Mouse (Mus musculus) embryonic facial prominence, embryonic 11.5 days (tissue): Measurements from ENCODE around the gene Etnk1. TPM values are rescaled to one million over a fixed set of nuclear protein-coding genes. Genes with fewer than 3 reads are reported as not detected.
"Not testable (repeated sequence)": the region's sequence is repeated elsewhere in the genome, so short reads cannot be mapped to it uniquely, and the experiment has no call there.

Experiments
- ATAC-seq: fragments of 200-750 bp; cut with Nextera tagmentation; replicated peaks from 2 replicates; pipeline ENCODE4 v1.8.0; 2017; ENCODE audit warnings: low read depth; ENCODE audit not compliant: insufficient number of reproducible peaks, low FRiP score, low TSS enrichment
- DNase-seq: peaks from one replicate; pipeline ENCODE4 v3.0.0-alpha.2; 2015; ENCODE audit warnings: low spot score
- H3K27ac ChIP-seq: fragments of 300-500 bp; sonication (generic); replicated peaks from 2 replicates; pipeline ENCODE4 v1.5.1; 2014; ENCODE audit warnings: mild to moderate bottlenecking, low read depth, low read length, control low read depth
- H3K27me3 ChIP-seq: fragments of 300-500 bp; sonication (generic); 2 replicates; pipeline ENCODE4 v1.6.1; 2014; ENCODE audit warnings: mild to moderate bottlenecking, low read length, moderate library complexity, mixed read lengths; ENCODE audit not compliant: control insufficient read depth, insufficient read depth
- H3K36me3 ChIP-seq: fragments of 300-500 bp; sonication (generic); replicated peaks from 2 replicates; pipeline ENCODE4 v1.6.1; 2014; ENCODE audit warnings: low read depth, mild to moderate bottlenecking, low read length, moderate library complexity, mixed read lengths; ENCODE audit not compliant: control insufficient read depth, insufficient read depth
- H3K4me1 ChIP-seq: fragments of 300-500 bp; sonication (generic); 2 replicates; pipeline ENCODE4 v1.6.1; 2014; ENCODE audit warnings: low read length, mixed read lengths; ENCODE audit not compliant: control insufficient read depth, insufficient read depth
- H3K4me2 ChIP-seq: fragments of 300-500 bp; sonication (generic); 2 replicates; pipeline ENCODE4 v1.6.1; 2014; ENCODE audit warnings: low read depth, mild to moderate bottlenecking, control low read depth, low read length, moderate library complexity
- H3K4me3 ChIP-seq: fragments of 300-500 bp; sonication (generic); 2 replicates; pipeline ENCODE4 v1.5.1; 2014; ENCODE audit warnings: low read depth, low read length, control low read depth
- H3K9ac ChIP-seq: fragments of 300-500 bp; sonication (generic); replicated peaks from 2 replicates; pipeline ENCODE4 v1.6.1; 2014; ENCODE audit warnings: mild to moderate bottlenecking, control low read depth, low read length
- H3K9me3 ChIP-seq: fragments of 300-500 bp; sonication (generic); replicated peaks from 2 replicates; pipeline ENCODE4 v1.6.1; 2016; ENCODE audit warnings: mild to moderate bottlenecking, low read length, inconsistent platforms, mixed read lengths; ENCODE audit not compliant: control insufficient read depth
- WGBS: fragments of 180-500 bp; shearing (Covaris S2); extraction: QIAGEN DNeasy Blood & Tissue Kit; methylation state at CpG from one replicate; pipeline ENCODE4 v1.1.7; 2014; 5-methylcytosine and 5-hydroxymethylcytosine counted together
- polyA plus RNA-seq: library from polyadenylated mRNA; unstranded; fragments of >200 nt; fragmentation: Nextera tagmentation; extraction: Ambion mirVana; gene quantifications from 2 replicates; pipeline ENCODE4 v1.2.1, GENCODE M21; 2014

Etnk1 gene
- polyA plus RNA-seq, 1 experiment from 2014 or later, result 26.7 TPM

GRCm38 (mm10) chr6:143143775-143144273, 23.2 kb upstream of the Etnk1 start:
- H3K4me2 ChIP-seq, result peak overlapping the region; percentile 54
- WGBS, result 16% methylated on average over 19 of the region's 19 CpGs
- H3K4me1 ChIP-seq, result no peaks in the 10 kb centered on the region
- H3K4me3 ChIP-seq, result peak overlapping the region; percentile 32
- DNase-seq, result no peak
- no peaks in the 10 kb centered on the region for H3K27me3 ChIP-seq
- no peaks in the 10 kb centered on the region for H3K36me3 ChIP-seq
- no peak for ATAC-seq
- no peaks in the 10 kb centered on the region for H3K9me3 ChIP-seq
- H3K27ac ChIP-seq, result no peak overlapping the region
- H3K9ac ChIP-seq, result peak overlapping the region; percentile 50

DNA sequence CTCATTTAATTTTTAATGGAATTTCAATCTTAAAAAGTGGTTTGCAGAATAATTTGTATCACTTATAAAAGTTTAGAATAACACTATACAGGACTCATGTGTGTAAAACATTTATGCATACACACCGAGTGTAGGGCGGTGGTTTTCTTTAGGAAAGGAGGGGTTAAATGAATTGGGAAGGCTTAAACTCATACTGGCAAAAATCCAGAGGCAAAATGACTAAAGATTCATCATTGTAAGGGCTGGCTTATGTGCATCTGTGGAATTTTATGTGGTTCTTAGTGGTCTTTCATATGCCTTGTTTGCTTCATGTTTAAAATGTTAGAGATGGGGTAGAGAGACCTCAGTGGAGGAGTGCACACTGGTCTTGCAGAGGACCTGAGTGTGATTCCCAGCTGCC, 22.5 kb upstream of the Etnk1 start:
- WGBS, result 86% methylated on average over 2 of the region's 2 CpGs
- DNase-seq (no peak), ATAC-seq (no peak)
- Histone ChIP-seq H3K4me3 (no peak overlapping the region), H3K9ac (no peak overlapping the region), H3K27ac (no peak overlapping the region), H3K27me3 (no peaks in the 10 kb centered on the region), H3K36me3 (no peaks in the 10 kb centered on the region), H3K4me1 (no peaks in the 10 kb centered on the region), H3K4me2 (no peak overlapping the region), H3K9me3 (no peaks in the 10 kb centered on the region)

- Histone ChIP-seq H3K4me3 (no peak overlapping the region), H3K9ac (no peak overlapping the region), H3K27me3 (no peaks in the 10 kb centered on the region), H3K4me2 (no peak overlapping the region), H3K9me3 (no peaks in the 10 kb centered on the region), H3K27ac (no peak overlapping the region), H3K4me1 (no peaks in the 10 kb centered on the region), H3K36me3 (no peaks in the 10 kb centered on the region)
- DNase-seq (no peak), ATAC-seq (no peak)
- WGBS, result 75% methylated on average over 7 of the region's 7 CpGs
These were observed 22.0 kb upstream of the Etnk1 start for GRCm38 (mm10) chr6:143145051-143145450.

- ATAC-seq, result no peak
- no peak for DNase-seq
- Histone ChIP-seq H3K4me2 (no peak overlapping the region), H3K4me3 (no peak overlapping the region), H3K9ac (no peak overlapping the region), H3K27me3 (no peaks in the 10 kb centered on the region), H3K36me3 (no peaks in the 10 kb centered on the region), H3K27ac (no peak overlapping the region), H3K9me3 (no peaks in the 10 kb centered on the region), H3K4me1 (no peaks in the 10 kb centered on the region)
- 54% methylated on average over 8 of the region's 8 CpGs for WGBS
These were observed 20.3 kb upstream of the Etnk1 start for GRCm38 (mm10) chr6:143146756-143147155.

DNA sequence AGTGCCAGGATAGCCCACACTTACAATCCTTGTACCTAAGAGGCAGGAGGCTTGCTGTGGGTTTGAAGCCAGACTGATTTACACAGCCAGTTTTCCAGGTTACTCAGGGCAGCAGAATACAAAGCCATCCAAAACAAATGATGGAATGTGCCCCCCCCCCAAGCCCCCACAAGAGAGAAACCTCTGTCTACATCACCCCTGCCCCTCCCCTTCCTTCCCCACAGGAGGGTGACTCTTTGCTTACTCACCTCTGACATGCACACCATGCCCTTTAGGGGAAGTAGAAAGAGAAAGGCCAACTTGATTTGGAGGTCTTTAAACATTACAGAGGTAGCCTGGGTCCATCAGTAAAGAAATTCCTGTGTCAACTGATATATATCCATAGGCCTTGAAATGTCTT, 18.2 kb upstream of the Etnk1 start:
- Histone ChIP-seq H3K4me2 (no peak overlapping the region), H3K4me3 (no peak overlapping the region), H3K9ac (no peak overlapping the region), H3K4me1 (peaks cover 3% of the 10 kb centered on the region; the same call in 1 of the 2 replicates), H3K9me3 (no peaks in the 10 kb centered on the region), H3K27me3 (no peaks in the 10 kb centered on the region), H3K27ac (no peak overlapping the region), H3K36me3 (no peaks in the 10 kb centered on the region)
- ATAC-seq (no peak), DNase-seq (no peak)

DNA sequence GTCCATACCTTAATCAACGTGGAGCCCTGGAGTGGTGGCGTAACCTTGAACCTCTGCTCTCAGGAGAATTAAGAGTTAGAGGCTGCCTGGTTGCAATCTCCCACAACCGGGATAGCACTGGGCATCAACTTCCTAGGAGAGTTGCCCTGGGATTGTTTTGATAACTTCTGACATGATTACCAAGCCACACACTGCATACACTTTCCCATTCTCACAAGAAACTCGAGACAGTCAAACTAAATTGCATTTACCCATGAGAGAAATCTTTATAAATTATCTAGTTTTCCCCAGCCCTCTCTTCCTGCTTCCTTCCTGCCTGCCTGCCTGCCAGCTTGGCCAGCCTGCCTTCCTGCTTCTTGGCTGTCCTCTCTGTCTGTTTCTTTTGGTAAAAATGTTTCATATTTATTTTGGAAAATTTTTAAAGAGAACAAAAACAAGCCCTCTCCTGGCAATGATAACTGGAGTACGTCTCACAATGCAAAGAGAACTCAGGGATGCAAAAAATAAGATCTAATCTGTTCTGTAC, 17.2 kb upstream of the Etnk1 start:
- ATAC-seq, result no peak

GRCm38 (mm10) chr6:143151081-143151995, 15.7 kb upstream of the Etnk1 start:
- not testable (repeated sequence) for ATAC-seq, H3K4me3 ChIP-seq, H3K36me3 ChIP-seq, H3K4me1 ChIP-seq, H3K9me3 ChIP-seq, DNase-seq, H3K27ac ChIP-seq, H3K27me3 ChIP-seq, H3K4me2 ChIP-seq, H3K9ac ChIP-seq
- 74% methylated on average over 10 of the region's 10 CpGs for WGBS

More for the DNA sequence above, 17.2 kb upstream of the Etnk1 start:
- Histone ChIP-seq H3K4me2 (no peak overlapping the region), H3K4me3 (no peak overlapping the region), H3K9me3 (no peaks in the 10 kb centered on the region), H3K9ac (no peak overlapping the region), H3K36me3 (no peaks in the 10 kb centered on the region), H3K27ac (no peak overlapping the region), H3K27me3 (no peaks in the 10 kb centered on the region), H3K4me1 (peaks cover 3% of the 10 kb centered on the region; the same call in 1 of the 2 replicates)
- DNase-seq, result no peak
- 27% methylated on average over 5 of the region's 5 CpGs for WGBS

DNA sequence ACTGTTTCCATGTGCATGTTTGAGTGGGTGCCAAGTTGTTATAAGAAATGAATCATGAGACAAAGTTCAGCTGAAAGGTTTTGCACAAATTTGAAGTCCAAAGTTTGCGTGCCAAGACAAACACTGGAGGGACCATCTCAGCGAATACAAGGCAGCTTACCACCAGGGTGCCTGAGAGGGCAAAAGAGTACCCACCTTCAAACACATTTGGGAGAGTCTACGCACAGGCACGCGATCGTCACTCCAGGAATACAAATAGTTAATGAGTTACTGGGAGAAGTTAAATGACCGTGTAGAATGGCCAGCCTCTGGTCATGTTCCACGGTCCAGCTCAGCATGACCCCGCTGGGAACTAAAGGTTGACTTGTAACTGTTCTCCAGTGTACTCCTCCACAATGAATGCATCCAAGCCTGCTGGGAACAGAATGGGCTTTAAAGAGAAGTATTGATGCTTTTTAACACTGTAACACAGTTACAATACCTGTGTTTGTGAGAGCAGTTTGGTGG, 14.6 kb upstream of the Etnk1 start:
- H3K9ac ChIP-seq, result no peak overlapping the region
- no peaks in the 10 kb centered on the region for H3K9me3 ChIP-seq
- no peaks in the 10 kb centered on the region for H3K27me3 ChIP-seq
- no peak overlapping the region for H3K27ac ChIP-seq
- WGBS, result 40% methylated on average over 9 of the region's 9 CpGs
- H3K4me1 ChIP-seq, result peaks cover 3% of the 10 kb centered on the region; the same call in 1 of the 2 replicates
- H3K36me3 ChIP-seq, result no peaks in the 10 kb centered on the region
- DNase-seq (no peak), ATAC-seq (no peak)
- no peak overlapping the region for H3K4me3 ChIP-seq
- H3K4me2 ChIP-seq, result no peak overlapping the region
